Mouse (Mus musculus): ENCODE data around the gene Ropn1l. TPM values are rescaled to one million over a fixed set of nuclear protein-coding genes. Genes with fewer than 3 reads are reported as not detected.
A peak's percentile ranks its signal among the peaks of the same experiment; 100 is the strongest.

Ropn1l gene
- total and polyA plus RNA-seq, 2 experiments from 2014 or later, result 0.73 to 3.4 TPM

GRCm38 (mm10) chr15:31460571-31460970 is 7.0 kb upstream of the Ropn1l start:
- Histone ChIP-seq H3K4me1 (ENCODE audit: insufficient read depth, low read length) (no peaks in the 10 kb centered on the region), H3K4me2 (ENCODE audit: low read depth, low read length) (no peak overlapping the region), H3K9me3 (ENCODE audit: low read length) (no peaks in the 10 kb centered on the region), H3K27me3 (ENCODE audit: insufficient read depth, low read length) (no peaks in the 10 kb centered on the region), H3K9ac (replicated peaks; ENCODE audit: low read length) (no peak overlapping the region), H3K4me3 (ENCODE audit: low read length) (no peak overlapping the region), H3K36me3 (ENCODE audit: insufficient read depth, low read length) (peaks cover 64% of the 10 kb centered on the region), H3K27ac (no peak overlapping the region)
- ATAC-seq, result no peak
- WGBS, result 90% methylated on average over 2 of the region's 2 CpGs
- no peak for TF ChIP-seq CTCF (IDR thresholded peaks at IDR 0.05; ENCODE audit: low read depth)
- no peak for DNase-seq (ENCODE audit: low spot score)

- Histone ChIP-seq H3K9ac (replicated peaks; ENCODE audit: low read length) (no peak overlapping the region), H3K4me3 (ENCODE audit: low read length) (no peak overlapping the region), H3K27me3 (ENCODE audit: insufficient read depth, low read length) (no peaks in the 10 kb centered on the region), H3K4me1 (ENCODE audit: insufficient read depth, low read length) (no peaks in the 10 kb centered on the region), H3K36me3 (ENCODE audit: insufficient read depth, low read length) (peaks cover 44% of the 10 kb centered on the region), H3K9me3 (ENCODE audit: low read length) (no peaks in the 10 kb centered on the region), H3K4me2 (ENCODE audit: low read depth, low read length) (no peak overlapping the region), H3K27ac (no peak overlapping the region)
- ATAC-seq (no peak), DNase-seq (ENCODE audit: low spot score) (no peak)
- no peak for TF ChIP-seq CTCF (IDR thresholded peaks at IDR 0.05; ENCODE audit: low read depth)
- 86% methylated on average over 7 of the region's 7 CpGs for WGBS
These were observed 4.5 kb upstream of the Ropn1l start for GRCm38 (mm10) chr15:31458081-31458480.

- no peak overlapping the region for H3K27ac ChIP-seq
- H3K4me2 ChIP-seq (ENCODE audit: low read depth, low read length), result no peak overlapping the region
- no peak for ATAC-seq
- H3K9ac ChIP-seq (replicated peaks; ENCODE audit: low read length), result no peak overlapping the region
- no peak overlapping the region for H3K4me3 ChIP-seq (ENCODE audit: low read length)
- no peaks in the 10 kb centered on the region for H3K9me3 ChIP-seq (ENCODE audit: low read length)
- WGBS, result 87% methylated on average over 5 of the region's 5 CpGs
- no peaks in the 10 kb centered on the region for H3K27me3 ChIP-seq (ENCODE audit: insufficient read depth, low read length)
- no peak for DNase-seq (ENCODE audit: low spot score)
- H3K4me1 ChIP-seq (ENCODE audit: insufficient read depth, low read length), result no peaks in the 10 kb centered on the region
- no peak for TF ChIP-seq CTCF (IDR thresholded peaks at IDR 0.05; ENCODE audit: low read depth)
- H3K36me3 ChIP-seq (ENCODE audit: insufficient read depth, low read length), result peaks cover 29% of the 10 kb centered on the region
These were observed 2.8 kb upstream of the Ropn1l start for GRCm38 (mm10) chr15:31456381-31456780.

GRCm38 (mm10) chr15:31454861-31455295 is 1.3 kb upstream of the Ropn1l start:
- ATAC-seq (no peak), DNase-seq (ENCODE audit: low spot score) (no peak)
- H3K4me3 ChIP-seq (ENCODE audit: low read length), result no peak overlapping the region
- peaks cover 21% of the 10 kb centered on the region for H3K36me3 ChIP-seq (ENCODE audit: insufficient read depth, low read length)
- H3K9ac ChIP-seq (replicated peaks; ENCODE audit: low read length), result no peak overlapping the region
- 0 out of 2 replicates have a peak overlapping the region, but pooled peaks have one; percentile 26 for H3K27ac ChIP-seq
- H3K9me3 ChIP-seq (ENCODE audit: low read length), result no peaks in the 10 kb centered on the region
- TF ChIP-seq CTCF (IDR thresholded peaks at IDR 0.05; ENCODE audit: low read depth), result no peak
- H3K27me3 ChIP-seq (ENCODE audit: insufficient read depth, low read length), result no peaks in the 10 kb centered on the region
- 80% methylated on average over 7 of the region's 7 CpGs for WGBS
- no peak overlapping the region for H3K4me2 ChIP-seq (ENCODE audit: low read depth, low read length)
- no peaks in the 10 kb centered on the region for H3K4me1 ChIP-seq (ENCODE audit: insufficient read depth, low read length)

GRCm38 (mm10) chr15:31454096-31454860 is 741 bp upstream of the Ropn1l start:
- ATAC-seq, result no peak
- no peaks in the 10 kb centered on the region for H3K9me3 ChIP-seq (ENCODE audit: low read length)
- TF ChIP-seq CTCF (IDR thresholded peaks at IDR 0.05; ENCODE audit: low read depth), result no peak
- H3K4me2 ChIP-seq (ENCODE audit: low read depth, low read length), result peak overlapping the region; percentile 79
- 52% methylated on average over 10 of the region's 10 CpGs for WGBS
- peak overlapping the region; percentile 79 for H3K27ac ChIP-seq
- H3K27me3 ChIP-seq (ENCODE audit: insufficient read depth, low read length), result no peaks in the 10 kb centered on the region
- H3K4me1 ChIP-seq (ENCODE audit: insufficient read depth, low read length), result no peaks in the 10 kb centered on the region
- H3K4me3 ChIP-seq (ENCODE audit: low read length), result peak overlapping the region; percentile 55
- peak overlapping the region; percentile 61 for H3K9ac ChIP-seq (replicated peaks; ENCODE audit: low read length)
- no peak for DNase-seq (ENCODE audit: low spot score)
- H3K36me3 ChIP-seq (ENCODE audit: insufficient read depth, low read length), result peaks cover 15% of the 10 kb centered on the region

- Histone ChIP-seq H3K4me1 (ENCODE audit: insufficient read depth, low read length) (no peaks in the 10 kb centered on the region), H3K27ac (0 out of 2 replicates have a peak overlapping the region, but pooled peaks have one; percentile 79), H3K9ac (replicated peaks; ENCODE audit: low read length) (peak overlapping the region; percentile 61), H3K9me3 (ENCODE audit: low read length) (no peaks in the 10 kb centered on the region), H3K36me3 (ENCODE audit: insufficient read depth, low read length) (no peaks in the 10 kb centered on the region; the same call in 1 of the 2 replicates), H3K27me3 (ENCODE audit: insufficient read depth, low read length) (no peaks in the 10 kb centered on the region), H3K4me2 (ENCODE audit: low read depth, low read length) (peak overlapping the region; percentile 79), H3K4me3 (ENCODE audit: low read length) (peak overlapping the region; percentile 55)
- WGBS, result 53% methylated on average over 18 of the region's 18 CpGs
- DNase-seq (ENCODE audit: low spot score) (no peak), ATAC-seq (no peak)
- no peak for TF ChIP-seq CTCF (IDR thresholded peaks at IDR 0.05; ENCODE audit: low read depth)
These were observed 1.0 kb downstream of the Ropn1l start for GRCm38 (mm10) chr15:31452336-31453097.

All from hindbrain, postnatal 0 days (tissue).